Mouse (Mus musculus) embryonic facial prominence, embryonic 13.5 days (tissue): Measurements from ENCODE around the gene Asb6. TPM values are rescaled to one million over a fixed set of nuclear protein-coding genes. Genes with fewer than 3 reads are reported as not detected.

Experiments used
- ATAC-seq: fragments of 200-750 bp; cut with Nextera tagmentation; 2 replicates; pipeline ENCODE4 v1.8.0; 2017; ENCODE audit warnings: low read depth; ENCODE audit not compliant: insufficient number of reproducible peaks, insufficient read depth, low FRiP score, low TSS enrichment
- H3K27ac ChIP-seq: fragments of 300-500 bp; sonication (generic); 2 replicates; pipeline ENCODE4 v1.5.1; 2015; ENCODE audit warnings: moderate library complexity, mild to moderate bottlenecking, inconsistent platforms
- H3K27me3 ChIP-seq: fragments of 300-500 bp; sonication (generic); 2 replicates; pipeline ENCODE4 v1.6.1; 2015; ENCODE audit warnings: mild to moderate bottlenecking, inconsistent platforms
- H3K36me3 ChIP-seq: fragments of 300-500 bp; sonication (generic); 2 replicates; pipeline ENCODE4 v1.6.1; 2015; ENCODE audit warnings: mild to moderate bottlenecking, inconsistent platforms
- H3K4me1 ChIP-seq: fragments of 300-500 bp; sonication (generic); 2 replicates; pipeline ENCODE4 v1.6.1; 2015; ENCODE audit warnings: inconsistent platforms
- H3K4me2 ChIP-seq: fragments of 300-500 bp; sonication (generic); 2 replicates; pipeline ENCODE4 v1.6.1; 2015; ENCODE audit warnings: moderate library complexity, mild to moderate bottlenecking, inconsistent platforms
- H3K4me3 ChIP-seq: fragments of 300-500 bp; sonication (generic); 2 replicates; pipeline ENCODE4 v1.5.1; 2015; ENCODE audit warnings: mild to moderate bottlenecking, inconsistent platforms
- H3K9ac ChIP-seq: fragments of 300-500 bp; sonication (generic); 2 replicates; pipeline ENCODE4 v1.6.1; 2015; ENCODE audit warnings: mild to moderate bottlenecking, inconsistent platforms
- H3K9me3 ChIP-seq: fragments of 300-500 bp; sonication (generic); 2 replicates; pipeline ENCODE4 v1.6.1; 2016; ENCODE audit warnings: inconsistent platforms
- WGBS: fragments of 180-500 bp; shearing (Covaris S2); methylation state at CpG from one replicate; pipeline ENCODE4 v1.1.7; 2015; ENCODE audit warnings: mixed read lengths; 5-methylcytosine and 5-hydroxymethylcytosine counted together
- polyA plus RNA-seq: library from polyadenylated mRNA; unstranded; fragments of >200 nt; fragmentation: Nextera tagmentation; extraction: Ambion mirVana; gene quantifications from 2 replicates; pipeline ENCODE4 v1.2.1, GENCODE M21; 2015

The Asb6 gene
- polyA plus RNA-seq, 1 experiment from 2014 or later = 47.3 TPM

DNA sequence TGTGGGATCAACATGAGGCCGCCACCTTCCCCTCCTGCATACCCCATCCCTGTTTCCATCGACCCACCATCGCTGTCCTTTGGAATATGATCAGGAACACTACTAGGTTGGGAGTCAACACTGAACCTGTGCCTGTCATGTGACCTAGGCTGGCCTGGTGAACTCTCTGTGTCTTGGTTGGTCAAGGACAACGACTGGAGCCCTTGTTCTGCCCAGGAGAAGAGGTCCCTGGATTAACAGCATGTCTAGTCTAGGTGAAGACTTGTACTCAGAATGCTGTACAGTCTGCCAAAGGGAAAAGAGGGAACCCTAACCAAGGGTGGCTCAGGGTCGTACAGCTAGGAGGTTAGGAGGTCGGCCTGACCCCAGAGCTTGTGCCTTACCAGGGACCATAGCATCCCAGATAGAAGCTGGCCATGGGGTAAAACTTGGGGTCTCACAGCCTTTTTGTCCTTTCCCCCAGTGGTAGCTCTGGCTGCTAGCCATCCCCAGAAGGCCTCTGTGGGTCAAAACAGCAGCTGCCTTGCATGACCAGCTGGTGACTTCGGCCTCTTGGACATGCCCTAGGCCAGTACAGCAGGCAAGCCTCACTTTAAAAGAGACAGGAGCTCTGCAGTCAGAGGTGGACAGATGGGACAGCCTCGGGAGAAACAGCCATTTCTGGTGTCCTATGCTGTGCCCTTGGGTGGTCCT lies 56.7 kb downstream of the Asb6 start:
- Histone ChIP-seq H3K27me3 (no peaks in the 10 kb centered on the region), H3K9ac (no peak overlapping the region), H3K4me1 (peaks cover 20% of the 10 kb centered on the region), H3K4me3 (no peak overlapping the region), H3K9me3 (no peaks in the 10 kb centered on the region), H3K4me2 (no peak overlapping the region), H3K27ac (no peak overlapping the region), H3K36me3 (no peaks in the 10 kb centered on the region)
- WGBS = 82% methylated on average over 8 of the region's 8 CpGs
- no peak for ATAC-seq

Other genes with a start within 250 kb of the Asb6 start
- 1.9 and 2.0 TPM in 2 replicates for gene Cstad, start 235.3 kb downstream of the Asb6 start, polyA plus RNA-seq
- gene 1700001O22Rik, start 26.7 kb downstream of the Asb6 start, polyA plus RNA-seq = 2.8 and 2.9 TPM in 2 replicates
- gene Ntmt1, start 22.5 kb downstream of the Asb6 start, polyA plus RNA-seq = 94.9 and 105 TPM in 2 replicates
- 103 and 107 TPM in 2 replicates for gene Prrx2, start 4.6 kb upstream of the Asb6 start, polyA plus RNA-seq
- gene Ptges, start 99.5 kb upstream of the Asb6 start, polyA plus RNA-seq = 15.8 and 19.8 TPM in 2 replicates
- gene Tor1b, start 122.6 kb upstream of the Asb6 start, polyA plus RNA-seq = 37.2 and 37.6 TPM in 2 replicates
- gene Tor1a, start 137.6 kb upstream of the Asb6 start, polyA plus RNA-seq = 80.0 and 85.2 TPM in 2 replicates
- 64.2 and 70.1 TPM in 2 replicates for gene BC005624, start 151.9 kb upstream of the Asb6 start, polyA plus RNA-seq
- 23.5 and 25.6 TPM in 2 replicates for gene Usp20, start 151.9 kb upstream of the Asb6 start, polyA plus RNA-seq